Mouse (Mus musculus): Measurements from ENCODE around the gene Olfr959. TPM values are rescaled to one million over a fixed set of nuclear protein-coding genes. Genes with fewer than 3 reads are reported as not detected.

Gene Olfr959
- polyA plus RNA-seq, 1 experiment from 2014 or later: not detected

Other genes starting within 250 kb of the Olfr959 start
- not detected in 2 replicates for gene Olfr948, start 249.5 kb downstream of the Olfr959 start, polyA plus RNA-seq (2014; fragmentation: Nextera tagmentation; extraction: Ambion mirVana)
- not detected in 2 replicates for gene Olfr951, start 188.2 kb downstream of the Olfr959 start, polyA plus RNA-seq (2014; fragmentation: Nextera tagmentation; extraction: Ambion mirVana)
- not detected in 2 replicates for gene Olfr952, start 148.4 kb downstream of the Olfr959 start, polyA plus RNA-seq (2014; fragmentation: Nextera tagmentation; extraction: Ambion mirVana)
- gene Olfr954, start 118.9 kb downstream of the Olfr959 start, polyA plus RNA-seq (2014; fragmentation: Nextera tagmentation; extraction: Ambion mirVana): not detected in 2 replicates
- gene Olfr955, start 103.6 kb downstream of the Olfr959 start, polyA plus RNA-seq (2014; fragmentation: Nextera tagmentation; extraction: Ambion mirVana): not detected in 2 replicates
- gene Olfr44, start 81.6 kb downstream of the Olfr959 start, polyA plus RNA-seq (2014; fragmentation: Nextera tagmentation; extraction: Ambion mirVana): not detected in 2 replicates
- gene Olfr957, start 59.8 kb downstream of the Olfr959 start, polyA plus RNA-seq (2014; fragmentation: Nextera tagmentation; extraction: Ambion mirVana): not detected in 2 replicates
- gene Olfr958, start 21.5 kb downstream of the Olfr959 start, polyA plus RNA-seq (2014; fragmentation: Nextera tagmentation; extraction: Ambion mirVana): not detected in 2 replicates
- gene AW551984, start 28.8 kb upstream of the Olfr959 start, polyA plus RNA-seq (2014; fragmentation: Nextera tagmentation; extraction: Ambion mirVana): 34.6 and 39.9 TPM in 2 replicates
- not detected in 2 replicates for gene Olfr148, start 35.1 kb upstream of the Olfr959 start, polyA plus RNA-seq (2014; fragmentation: Nextera tagmentation; extraction: Ambion mirVana)
- gene Olfr960, start 45.8 kb upstream of the Olfr959 start, polyA plus RNA-seq (2014; fragmentation: Nextera tagmentation; extraction: Ambion mirVana): not detected in 2 replicates
- not detected in 2 replicates for gene Olfr961, start 69.5 kb upstream of the Olfr959 start, polyA plus RNA-seq (2014; fragmentation: Nextera tagmentation; extraction: Ambion mirVana)
- gene Olfr963, start 91.6 kb upstream of the Olfr959 start, polyA plus RNA-seq (2014; fragmentation: Nextera tagmentation; extraction: Ambion mirVana): not detected in 2 replicates
- gene Olfr149, start 131.5 kb upstream of the Olfr959 start, polyA plus RNA-seq (2014; fragmentation: Nextera tagmentation; extraction: Ambion mirVana): not detected in 2 replicates
- not detected in 2 replicates for gene Olfr965, start 135.8 kb upstream of the Olfr959 start, polyA plus RNA-seq (2014; fragmentation: Nextera tagmentation; extraction: Ambion mirVana)
- gene Olfr150, start 155.4 kb upstream of the Olfr959 start, polyA plus RNA-seq (2014; fragmentation: Nextera tagmentation; extraction: Ambion mirVana): not detected in 2 replicates
- gene Olfr967, start 170.7 kb upstream of the Olfr959 start, polyA plus RNA-seq (2014; fragmentation: Nextera tagmentation; extraction: Ambion mirVana): not detected in 2 replicates
- gene Olfr968, start 207.7 kb upstream of the Olfr959 start, polyA plus RNA-seq (2014; fragmentation: Nextera tagmentation; extraction: Ambion mirVana): not detected in 2 replicates
- gene Olfr969, start 215.4 kb upstream of the Olfr959 start, polyA plus RNA-seq (2014; fragmentation: Nextera tagmentation; extraction: Ambion mirVana): not detected in 2 replicates
- not detected in 2 replicates for gene Olfr970, start 233.3 kb upstream of the Olfr959 start, polyA plus RNA-seq (2014; fragmentation: Nextera tagmentation; extraction: Ambion mirVana)